Mouse (Mus musculus) heart, postnatal 36 days (tissue): Measurements from ENCODE around the gene 4930402F06Rik. TPM values are rescaled to one million over a fixed set of nuclear protein-coding genes. Genes with fewer than 3 reads are reported as not detected.

Experiments
- DNase-seq, 2 experiments: peaks; one replicate each; pipeline ENCODE4 v3.0.0; 2021 to 2022
- intact Hi-C: fragments of 180-260 bp; cut with DNase I; formaldehyde crosslinking; loops from one replicate; pipeline ENCODE4 v1.15.1; 2025
- total RNA-seq, 2 experiments: library from RNA; stranded (reverse); gene quantifications; 2 replicates each; pipeline ENCODE4 v1.2.3; 2021

Gene 4930402F06Rik
- total RNA-seq: not detected

GRCm38 (mm10) chr2:35397096-35397495, at the start of gene 4930402F06Rik:
TSS of gene 4930402F06Rik (minus strand) at chr2:35397175.
- DNase-seq: no peak
- intact Hi-C loops: loop anchor here (1.0 to 5.0 kb wide), 4 partner anchors 48 to 185 kb away; no protein-coding TSS in a partner anchor

GRCm38 (mm10) chr2:35446300-35446699, 49.3 kb upstream of the 4930402F06Rik start:
- no peak for DNase-seq
- intact Hi-C loops: loop anchor here (2.0 to 10.0 kb wide), 3 partner anchors 13 to 179 kb away; no protein-coding TSS in a partner anchor

- intact Hi-C loops: loop anchor here (2.0 to 10.0 kb wide), 3 partner anchors 13 to 179 kb away; no protein-coding TSS in a partner anchor
- DNase-seq: no peak
These were observed 48.6 kb upstream of the 4930402F06Rik start for GRCm38 (mm10) chr2:35445610-35446009.

- intact Hi-C loops: loop anchor here (5.0 to 10.0 kb wide), 2 partner anchors 67 to 180 kb away; no protein-coding TSS in a partner anchor
- DNase-seq: no peak
These were observed 47.8 kb upstream of the 4930402F06Rik start for GRCm38 (mm10) chr2:35444764-35445262.

- intact Hi-C loops: loop anchor here (10.0 kb wide), 1 partner anchor 181 kb away; no protein-coding TSS in a partner anchor
These were observed 47.2 kb upstream of the 4930402F06Rik start for GRCm38 (mm10) chr2:35443981-35444763.

GRCm38 (mm10) chr2:35443325-35443724, 46.4 kb upstream of the 4930402F06Rik start:
- no peak for DNase-seq

More at GRCm38 (mm10) chr2:35443981-35444763, 47.2 kb upstream of the 4930402F06Rik start:
- DNase-seq: peak in 1 of 2 experiments; percentile 55

GRCm38 (mm10) chr2:35442079-35442478, 45.1 kb upstream of the 4930402F06Rik start:
- intact Hi-C loops: loop anchor here (10.0 kb wide), 1 partner anchor 183 kb away; no protein-coding TSS in a partner anchor
- no peak for DNase-seq

More at GRCm38 (mm10) chr2:35443325-35443724, 46.4 kb upstream of the 4930402F06Rik start:
- intact Hi-C loops: loop anchor here (10.0 kb wide), 1 partner anchor 181 kb away; no protein-coding TSS in a partner anchor

- DNase-seq: no peak
- intact Hi-C loops: loop anchor here (10.0 kb wide), 1 partner anchor 183 kb away; no protein-coding TSS in a partner anchor
These were observed 44.4 kb upstream of the 4930402F06Rik start for GRCm38 (mm10) chr2:35441419-35441818.

GRCm38 (mm10) chr2:35440480-35440879, 43.5 kb upstream of the 4930402F06Rik start:
- no peak for DNase-seq
- intact Hi-C loops: loop anchor here (10.0 kb wide), 1 partner anchor 184 kb away; no protein-coding TSS in a partner anchor

- intact Hi-C loops: no loop called here
- DNase-seq: no peak
These were observed 40.8 kb upstream of the 4930402F06Rik start for GRCm38 (mm10) chr2:35437796-35438195.

- no peak for DNase-seq
- intact Hi-C loops: no loop called here
These were observed 37.7 kb upstream of the 4930402F06Rik start for GRCm38 (mm10) chr2:35434576-35435123.

GRCm38 (mm10) chr2:35433428-35433827, 36.5 kb upstream of the 4930402F06Rik start:
- intact Hi-C loops: loop anchor here (2.0 kb wide), 3 partner anchors 13 to 75 kb away; no protein-coding TSS in a partner anchor
- DNase-seq: peak; percentile 55 to 58

GRCm38 (mm10) chr2:35432472-35432871, 35.5 kb upstream of the 4930402F06Rik start:
- DNase-seq: peak; percentile 50 to 53

GRCm38 (mm10) chr2:35432011-35432410, 35.0 kb upstream of the 4930402F06Rik start:
- intact Hi-C loops: loop anchor here (2.0 kb wide), 3 partner anchors 15 to 77 kb away; no protein-coding TSS in a partner anchor
- DNase-seq: peak; percentile 31 to 39

More at GRCm38 (mm10) chr2:35432472-35432871, 35.5 kb upstream of the 4930402F06Rik start:
- intact Hi-C loops: loop anchor here (2.0 kb wide), 3 partner anchors 14 to 76 kb away; no protein-coding TSS in a partner anchor

GRCm38 (mm10) chr2:35430806-35431205, 33.8 kb upstream of the 4930402F06Rik start:
- no peak for DNase-seq
- intact Hi-C loops: no loop called here

GRCm38 (mm10) chr2:35428615-35429300, 31.8 kb upstream of the 4930402F06Rik start:
- no peak for DNase-seq
- intact Hi-C loops: no loop called here

GRCm38 (mm10) chr2:35427559-35427958, 30.6 kb upstream of the 4930402F06Rik start:
- intact Hi-C loops: loop anchor here (2.0 kb wide), 1 partner anchor 83 kb away; no protein-coding TSS in a partner anchor

GRCm38 (mm10) chr2:35423711-35424339, 26.9 kb upstream of the 4930402F06Rik start:
- no peak for DNase-seq
- intact Hi-C loops: no loop called here

More at GRCm38 (mm10) chr2:35427559-35427958, 30.6 kb upstream of the 4930402F06Rik start:
- DNase-seq: peak; percentile 51 to 55

- intact Hi-C loops: no loop called here
- no peak for DNase-seq
These were observed 25.4 kb upstream of the 4930402F06Rik start for GRCm38 (mm10) chr2:35422384-35422783.
